Mouse (Mus musculus) heart, adult 2 months (tissue): ENCODE measurements at regions not wholly inside any gene's neighbourhood (a gene's known extent, or its start where the extent isn't known, plus 50 kb on each side); places are given as distances from the start of the nearest gene placed in this dataset.

ENCODE experiments used
- CTCF ChIP-seq: fragments of 200-600 bp; IDR thresholded peaks from 2 replicates; pipeline ENCODE4 v1.8.1; 2022; ENCODE audit warnings: antibody characterized with exemption, mild to moderate bottlenecking, moderate library complexity
- POLR2A ChIP-seq: fragments of 200-500 bp; IDR thresholded peaks from 2 replicates; pipeline ENCODE4 v1.6.1; 2011; ENCODE audit warnings: mild to moderate bottlenecking, low read depth, low read length, control low read depth; ENCODE audit not compliant: insufficient read depth

GRCm38 (mm10) chr2:45593765-45594164 lies 476.6 kb upstream of the Zeb2 start:
- TF ChIP-seq POLR2A (no peak), CTCF (no peak)
